Comparison of ENCODE assay signal across 17 mouse cellular contexts in the genomic region with DNA sequence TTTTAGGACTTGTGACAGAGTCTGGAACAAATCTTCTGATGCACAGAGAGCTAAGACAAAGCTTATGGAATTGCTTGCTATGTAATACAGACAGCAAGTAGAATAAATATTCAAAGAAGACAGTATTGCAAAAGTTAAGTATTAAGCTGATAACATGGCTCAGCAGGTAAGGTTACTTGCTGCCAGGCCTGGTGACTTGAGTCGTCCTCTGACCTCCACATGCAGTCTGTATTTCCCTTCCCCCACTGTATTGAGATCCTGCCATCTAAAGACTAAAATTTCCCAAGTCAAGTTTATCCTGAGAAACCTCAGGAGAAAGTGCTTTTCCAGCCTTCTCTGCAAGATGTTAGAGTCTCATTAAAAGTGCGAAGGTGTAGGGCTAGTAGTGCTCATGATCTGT.
"Had no signal": no experiment of that assay in that cellular context is flagged by ENCODE, and none has a peak within 500 bp of the region (broad histone marks: within the 10 kb centered on the region; RNA-seq: fewer than 3 reads in every experiment).

No protein-coding gene starts in this region.

- ATAC-seq: lung, postnatal 0 days; midbrain, embryonic 13.5 days; midbrain, embryonic 15.5 days had no signal

- DNase-seq: lung, adult 2 months; lung, postnatal 14 days; lung, postnatal 36 days; right cerebral cortex, postnatal 14 days; thymus, adult 2 months; thymus, postnatal 25 days; thymus, postnatal 4 days had no signal

- H3K9ac ChIP-seq: lung, embryonic 15.5 days; midbrain, embryonic 13.5 days; midbrain, embryonic 15.5 days; neural tube, embryonic 12.5 days; stomach, embryonic 15.5 days had no signal

- H3K4me3 ChIP-seq: lung, embryonic 15.5 days; megakaryocyte, embryonic 14.5 days; midbrain, embryonic 13.5 days; midbrain, embryonic 15.5 days; neural tube, embryonic 12.5 days; stomach, embryonic 15.5 days had no signal

- H3K4me1 ChIP-seq: lung, embryonic 15.5 days; megakaryocyte, embryonic 14.5 days; midbrain, embryonic 13.5 days; midbrain, embryonic 15.5 days; neural tube, embryonic 12.5 days; stomach, embryonic 15.5 days had no signal

- H3K27ac ChIP-seq: lung, embryonic 15.5 days; macrophage; midbrain, embryonic 13.5 days; midbrain, embryonic 15.5 days; neural tube, embryonic 12.5 days; stomach, embryonic 15.5 days; stomach, postnatal 0 days had no signal

- H3K27me3 ChIP-seq: lung, embryonic 15.5 days; megakaryocyte, embryonic 14.5 days; midbrain, embryonic 13.5 days; midbrain, embryonic 15.5 days; neural tube, embryonic 12.5 days; stomach, embryonic 15.5 days had no signal

- H3K9me3 ChIP-seq: lung, embryonic 15.5 days; megakaryocyte, embryonic 14.5 days; midbrain, embryonic 13.5 days; midbrain, embryonic 15.5 days; neural tube, embryonic 12.5 days; stomach, embryonic 15.5 days had no signal

- H3K36me3 ChIP-seq: lung, embryonic 15.5 days; midbrain, embryonic 13.5 days; midbrain, embryonic 15.5 days; neural tube, embryonic 12.5 days; stomach, embryonic 15.5 days had no signal

- H3K4me2 ChIP-seq: lung, embryonic 15.5 days; midbrain, embryonic 11.5 days; midbrain, embryonic 13.5 days; midbrain, embryonic 15.5 days; neural tube, embryonic 12.5 days; stomach, embryonic 15.5 days had no signal
